Mouse (Mus musculus) erythroblast, adult 5-6 weeks (primary cell): ENCODE results near the gene Ubxn6. TPM values are rescaled to one million over a fixed set of nuclear protein-coding genes. Genes with fewer than 3 reads are reported as not detected.
"Not testable (repeated sequence)": the region's sequence is repeated elsewhere in the genome, so short reads cannot be mapped to it uniquely, and the experiment has no call there.

ENCODE experiments used
- ATAC-seq: replicated peaks from 2 replicates; pipeline ENCODE4 v1.8.0; 2016; ENCODE audit warnings: moderate number of reproducible peaks, mild to moderate bottlenecking, moderate TSS enrichment, inconsistent platforms; ENCODE audit not compliant: poor library complexity, low FRiP score, severe bottlenecking
- total RNA-seq, 2 experiments: library from RNA; stranded (forward) in 1 of 2; stranded (reverse) in 1 of 2; fragments of 150-400 nt in 1 of 2; fragments of 200-764, 138-1000 nt in 1 of 2; gene quantifications; 2 replicates each; pipeline versions ENCODE4 v1.2.3 to v1.2.4; 2015 to 2017; ENCODE audit warnings: low replicate concordance in 2 of 2

The Ubxn6 gene
- total RNA-seq, 2 experiments from 2014 or later, result 3.1 to 15.2 TPM

- ATAC-seq, result no peak
Observed at GRCm38 (mm10) chr17:56103465-56104285, 28.8 kb upstream of the Ubxn6 start.

DNA sequence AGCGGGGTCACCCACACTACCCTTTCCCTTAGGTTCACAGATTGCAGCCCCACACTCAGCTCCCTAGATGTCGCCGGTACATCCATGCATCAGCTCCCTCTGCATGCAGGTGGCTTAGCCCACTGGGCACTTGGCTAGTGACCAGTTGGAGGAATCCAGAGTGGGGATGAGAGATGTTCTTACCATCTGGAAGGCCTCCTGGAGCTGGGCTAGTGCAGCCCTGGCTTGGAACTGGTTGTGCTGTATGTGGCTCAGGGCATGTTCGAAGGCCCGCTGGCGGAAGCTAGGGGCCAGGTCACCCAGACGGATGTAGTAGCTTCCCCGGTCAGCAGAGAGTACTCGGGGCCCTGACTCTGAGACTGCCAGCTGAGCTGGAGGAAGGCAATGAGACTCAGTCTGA, 28.1 kb upstream of the Ubxn6 start:
- ATAC-seq, result no peak

DNA sequence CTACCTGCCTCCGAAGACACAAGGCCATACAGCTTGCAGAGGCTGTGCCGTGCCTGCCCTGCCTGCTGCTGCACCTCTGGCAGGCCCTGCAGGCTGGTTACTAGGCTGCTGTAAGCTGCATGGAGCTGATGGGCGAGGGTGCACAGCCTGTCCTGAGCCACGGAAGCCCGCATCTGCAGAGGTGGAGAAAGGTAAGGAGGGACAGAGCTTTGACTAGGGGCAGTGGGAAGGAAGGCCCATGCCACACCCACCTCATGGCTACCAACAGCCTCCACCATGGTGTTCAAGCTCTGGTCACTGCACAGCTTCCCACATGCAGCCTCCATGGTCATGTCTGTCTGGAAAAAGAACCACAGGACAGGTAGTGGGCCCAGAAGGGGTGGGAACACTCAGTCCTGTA, 27.3 kb upstream of the Ubxn6 start:
- no peak for ATAC-seq

- ATAC-seq, result no peak
Observed at GRCm38 (mm10) chr17:56100811-56101210, 26.0 kb upstream of the Ubxn6 start.

GRCm38 (mm10) chr17:56098711-56099572, 24.1 kb upstream of the Ubxn6 start:
- no peak for ATAC-seq

DNA sequence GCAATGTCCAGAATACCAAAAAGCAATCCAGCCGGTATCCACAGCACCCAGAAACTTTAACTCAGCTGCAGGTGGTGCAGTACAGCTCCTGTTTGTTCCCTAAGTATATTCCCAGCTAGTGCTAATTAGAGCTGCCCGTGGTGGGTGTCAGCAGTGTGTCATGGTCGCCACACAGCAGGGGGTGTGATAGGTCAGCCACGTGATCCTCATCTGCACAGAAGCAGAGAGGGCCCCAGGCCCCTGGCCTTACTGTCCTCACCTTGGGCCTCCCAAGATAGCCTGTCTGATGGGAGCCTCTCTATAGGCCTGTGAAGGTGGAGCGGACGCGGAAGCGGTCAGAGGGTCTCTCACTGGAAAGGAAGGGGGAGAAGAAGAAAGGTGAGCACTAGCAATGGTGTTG, 23.4 kb upstream of the Ubxn6 start:
- no peak for ATAC-seq

- no peak for ATAC-seq
Observed at GRCm38 (mm10) chr17:56096883-56097282, 22.1 kb upstream of the Ubxn6 start.

- no peak for ATAC-seq
Observed at GRCm38 (mm10) chr17:56092794-56093193, 18.0 kb upstream of the Ubxn6 start.

DNA sequence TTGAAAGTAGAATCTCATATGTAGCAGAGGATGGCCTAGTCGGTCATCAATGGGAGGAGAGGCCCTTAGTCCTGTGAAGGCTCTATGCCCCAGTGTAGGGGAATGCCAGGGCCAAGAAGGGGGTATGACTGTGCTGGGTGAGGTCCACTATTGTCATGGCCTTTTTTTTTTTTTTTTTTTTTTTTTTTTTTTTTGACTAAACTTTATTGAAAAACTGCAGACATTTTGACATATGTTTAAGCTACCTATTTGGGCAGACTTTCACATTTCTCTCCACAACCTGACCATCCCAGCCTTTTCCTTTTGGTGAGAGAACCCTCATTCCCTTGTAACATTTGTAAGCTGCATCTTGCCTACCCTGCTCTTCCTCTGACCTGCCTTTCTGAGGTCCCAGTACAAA, 17.5 kb upstream of the Ubxn6 start:
- no peak for ATAC-seq

GRCm38 (mm10) chr17:56080781-56081585, 6.2 kb upstream of the Ubxn6 start:
- ATAC-seq, result no peak

DNA sequence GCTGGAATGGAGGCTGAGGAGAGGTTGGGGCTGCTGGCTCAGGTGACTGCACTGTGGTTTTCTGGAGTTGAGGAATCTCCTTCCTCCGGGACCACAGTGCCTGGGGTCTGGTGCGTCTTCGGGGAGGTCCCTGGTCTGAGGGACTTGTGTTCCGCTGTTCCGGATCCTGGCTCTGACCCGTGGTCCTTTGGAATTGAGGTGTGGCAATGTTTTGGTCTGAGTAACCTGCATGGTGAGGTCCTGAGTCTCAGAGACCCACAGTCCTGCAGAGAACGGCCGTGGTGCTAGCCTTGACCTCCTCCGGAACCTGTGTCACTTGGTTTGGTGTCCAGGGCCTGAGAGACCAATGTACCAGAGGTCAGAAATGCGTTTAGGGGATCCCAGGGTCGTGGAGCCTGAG, 5.1 kb upstream of the Ubxn6 start:
- ATAC-seq, result no peak

GRCm38 (mm10) chr17:56078880-56079795, 4.3 kb upstream of the Ubxn6 start, which contains the start of gene Hdgfl2:
Hdgfl2 (plus strand) TSS chr17:56079634.
- peak; percentile 81 for ATAC-seq

- not testable (repeated sequence) for ATAC-seq
Observed at GRCm38 (mm10) chr17:56078361-56078760, 3.5 kb upstream of the Ubxn6 start.

- ATAC-seq, result no peak
Observed at GRCm38 (mm10) chr17:56077523-56077922, 2.7 kb upstream of the Ubxn6 start.

DNA sequence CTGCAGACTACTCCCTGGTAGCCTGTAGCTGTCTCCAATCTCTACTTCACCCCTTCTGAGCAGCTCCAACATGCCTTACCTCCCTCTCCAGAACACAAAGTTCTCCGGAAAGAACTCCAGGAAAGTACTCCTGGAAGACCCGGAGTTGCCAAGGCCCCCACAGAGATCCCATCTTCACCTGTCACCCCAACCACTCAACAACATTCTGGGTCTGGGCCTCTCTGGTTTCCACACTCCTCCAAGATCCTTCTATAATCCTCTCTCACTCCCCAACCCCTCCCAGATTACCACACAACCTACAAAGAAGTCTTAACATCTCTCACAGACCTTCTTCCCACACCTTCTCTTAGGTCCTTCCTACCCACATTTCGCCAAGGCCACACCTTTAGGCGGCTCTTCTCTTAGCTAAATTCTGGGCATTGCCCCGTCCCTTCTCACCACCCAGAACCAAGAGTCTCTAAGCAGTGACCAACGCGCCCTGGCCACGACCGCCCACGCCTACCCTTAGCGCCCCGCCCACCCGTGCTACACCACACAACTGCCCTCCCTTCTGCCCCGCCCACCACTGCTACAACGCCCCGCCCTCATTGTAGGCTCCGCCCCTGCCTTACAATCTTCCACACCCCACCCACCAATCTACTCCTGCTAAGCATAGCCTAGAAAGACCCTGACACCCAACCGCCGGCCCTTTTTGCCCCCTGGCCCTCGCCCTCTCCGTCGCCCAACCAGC, 566 bp downstream of the Ubxn6 start:
- peak; percentile 36 for ATAC-seq

DNA sequence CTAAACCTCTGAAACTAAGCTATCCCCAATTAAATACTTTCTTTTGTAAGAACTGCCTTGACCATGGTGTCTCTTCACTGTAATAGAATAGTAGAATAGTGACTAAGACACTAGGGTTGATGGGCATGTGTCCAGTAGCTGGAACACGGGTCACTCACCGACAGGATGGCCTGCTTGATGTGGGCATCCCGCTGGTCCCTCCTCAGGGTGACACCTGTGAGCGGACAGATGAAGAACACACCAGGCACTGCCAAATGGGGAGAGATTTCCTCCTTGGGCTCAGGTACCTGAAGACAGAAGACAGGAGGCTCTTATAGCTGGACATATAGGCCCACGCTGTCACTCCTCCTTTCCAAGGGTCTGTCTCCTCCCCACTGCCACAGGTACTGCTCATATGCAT, 2.6 kb downstream of the Ubxn6 start:
- ATAC-seq, result no peak

- no peak for ATAC-seq
Observed at GRCm38 (mm10) chr17:56071126-56071525, 3.7 kb downstream of the Ubxn6 start.

DNA sequence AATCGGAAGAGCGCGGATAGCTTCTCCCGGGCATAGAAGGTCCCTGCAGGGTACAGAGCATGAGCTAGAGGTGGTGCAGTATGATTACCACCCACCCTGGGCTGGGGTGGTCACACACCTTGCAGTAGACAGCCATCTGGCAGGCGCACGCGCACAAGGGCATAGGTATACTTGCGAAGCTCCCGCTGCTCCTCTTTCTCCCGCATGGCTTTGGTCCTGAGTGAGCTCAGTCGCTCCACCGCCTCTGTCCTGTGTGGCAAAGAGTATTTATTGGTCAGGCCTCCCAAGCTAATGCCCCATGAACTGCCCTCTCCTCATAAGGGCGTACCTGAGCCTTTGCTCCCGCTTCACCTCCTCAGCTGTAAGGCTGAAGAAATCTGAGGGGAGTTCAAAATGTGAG, 5.8 kb downstream of the Ubxn6 start:
- no peak for ATAC-seq
